Mouse (Mus musculus) lung, postnatal 0 days (tissue): ENCODE results near the gene Rhbdf2. TPM values are rescaled to one million over a fixed set of nuclear protein-coding genes. Genes with fewer than 3 reads are reported as not detected.

Experiments used
- ATAC-seq: fragments of 200-750 bp; cut with Nextera tagmentation; 2 replicates; pipeline ENCODE4 v1.8.0; 2017; ENCODE audit warnings: moderate library complexity
- DNase-seq: peaks from one replicate; pipeline ENCODE4 v3.0.0-alpha.2; 2016; ENCODE audit warnings: low spot score
- H3K27ac ChIP-seq: fragments of 300-500 bp; sonication (generic); 2 replicates; pipeline ENCODE4 v1.5.1; 2014; ENCODE audit warnings: antibody characterized with exemption, mild to moderate bottlenecking, low read length, mixed read lengths
- H3K27me3 ChIP-seq: fragments of 300-500 bp; sonication (generic); replicated peaks from 2 replicates; pipeline ENCODE4 v1.6.1; 2014; ENCODE audit warnings: low read length, mixed read lengths; ENCODE audit not compliant: insufficient read depth
- H3K36me3 ChIP-seq: fragments of 300-500 bp; sonication (generic); 2 replicates; pipeline ENCODE4 v1.6.1; 2014; ENCODE audit warnings: low read length, mixed read lengths; ENCODE audit not compliant: insufficient read depth
- H3K4me1 ChIP-seq: fragments of 300-500 bp; sonication (generic); 2 replicates; pipeline ENCODE4 v1.6.1; 2014; ENCODE audit warnings: antibody characterized with exemption, low read depth, low read length, mixed read lengths; ENCODE audit not compliant: insufficient read depth
- H3K4me2 ChIP-seq: fragments of 300-500 bp; sonication (generic); replicated peaks from 2 replicates; pipeline ENCODE4 v1.6.1; 2014; ENCODE audit warnings: low read depth, mild to moderate bottlenecking, low read length, moderate library complexity, mixed read lengths
- H3K4me3 ChIP-seq: fragments of 300-500 bp; sonication (generic); 2 replicates; pipeline ENCODE4 v1.5.1; 2014; ENCODE audit warnings: low read depth, low read length
- H3K9ac ChIP-seq: fragments of 300-500 bp; sonication (generic); replicated peaks from 2 replicates; pipeline ENCODE4 v1.6.1; 2014; ENCODE audit warnings: low read depth, mild to moderate bottlenecking
- H3K9me3 ChIP-seq: fragments of 300-500 bp; sonication (generic); 2 replicates; pipeline ENCODE4 v1.6.1; 2016; ENCODE audit warnings: low read length, mixed read lengths
- CTCF ChIP-seq: IDR thresholded peaks from 2 replicates; pipeline ENCODE4 v1.5.1; 2016; ENCODE audit warnings: antibody characterized with exemption, mild to moderate bottlenecking
- EP300 ChIP-seq: IDR thresholded peaks from 2 replicates; pipeline ENCODE4 v1.6.1; 2016; ENCODE audit warnings: antibody characterized with exemption, mild to moderate bottlenecking, control low read depth
- WGBS: fragments of 180-500 bp; shearing (Covaris S2); extraction: QIAGEN DNeasy Blood & Tissue Kit; methylation state at CpG from one replicate; pipeline ENCODE4 v1.1.7; 2014; 5-methylcytosine and 5-hydroxymethylcytosine counted together
- polyA plus RNA-seq: library from polyadenylated mRNA; unstranded; fragments of >200 nt; fragmentation: Nextera tagmentation; extraction: Ambion mirVana; gene quantifications from 2 replicates; pipeline ENCODE4 v1.2.1, GENCODE M21; 2015

The Rhbdf2 gene
- polyA plus RNA-seq, 1 experiment from 2014 or later = 23.5 TPM

DNA sequence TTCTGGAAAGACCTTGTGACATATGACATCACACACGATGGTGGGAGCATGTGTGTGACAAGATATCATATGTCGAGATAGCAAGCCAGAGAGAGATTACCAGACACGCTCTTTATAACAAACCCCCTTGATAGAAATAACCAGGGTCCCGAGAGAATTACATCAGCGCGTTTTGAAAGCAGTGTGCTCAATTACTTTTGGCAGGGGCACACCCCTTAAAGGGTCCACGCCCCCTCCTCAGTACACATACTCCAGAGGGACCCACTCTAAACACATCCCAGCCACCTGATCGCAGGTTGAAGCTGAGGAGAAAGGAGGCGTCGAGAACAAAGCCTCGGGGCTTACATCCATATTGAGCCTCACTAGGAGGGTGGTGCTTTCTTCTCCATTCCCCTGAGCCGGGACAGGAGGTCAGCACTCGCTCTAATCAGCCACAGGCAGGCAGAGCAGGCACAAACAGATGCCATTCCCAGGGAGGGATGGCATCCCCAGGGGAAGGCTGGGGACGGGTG, 37.7 kb downstream of the Rhbdf2 start:
- Histone ChIP-seq H3K4me3 (no peak overlapping the region), H3K4me2 (no peak overlapping the region), H3K9ac (no peak overlapping the region), H3K27ac (no peak overlapping the region), H3K4me1 (no peaks in the 10 kb centered on the region), H3K9me3 (no peaks in the 10 kb centered on the region), H3K27me3 (0 out of 2 replicates have a peak, but pooled peaks cover 5% of the 10 kb centered on the region), H3K36me3 (no peaks in the 10 kb centered on the region)
- DNase-seq = no peak
- ATAC-seq = no peak
- TF ChIP-seq EP300 = no peak
- no peak for TF ChIP-seq CTCF
- 21% methylated on average over 14 of the region's 14 CpGs for WGBS

DNA sequence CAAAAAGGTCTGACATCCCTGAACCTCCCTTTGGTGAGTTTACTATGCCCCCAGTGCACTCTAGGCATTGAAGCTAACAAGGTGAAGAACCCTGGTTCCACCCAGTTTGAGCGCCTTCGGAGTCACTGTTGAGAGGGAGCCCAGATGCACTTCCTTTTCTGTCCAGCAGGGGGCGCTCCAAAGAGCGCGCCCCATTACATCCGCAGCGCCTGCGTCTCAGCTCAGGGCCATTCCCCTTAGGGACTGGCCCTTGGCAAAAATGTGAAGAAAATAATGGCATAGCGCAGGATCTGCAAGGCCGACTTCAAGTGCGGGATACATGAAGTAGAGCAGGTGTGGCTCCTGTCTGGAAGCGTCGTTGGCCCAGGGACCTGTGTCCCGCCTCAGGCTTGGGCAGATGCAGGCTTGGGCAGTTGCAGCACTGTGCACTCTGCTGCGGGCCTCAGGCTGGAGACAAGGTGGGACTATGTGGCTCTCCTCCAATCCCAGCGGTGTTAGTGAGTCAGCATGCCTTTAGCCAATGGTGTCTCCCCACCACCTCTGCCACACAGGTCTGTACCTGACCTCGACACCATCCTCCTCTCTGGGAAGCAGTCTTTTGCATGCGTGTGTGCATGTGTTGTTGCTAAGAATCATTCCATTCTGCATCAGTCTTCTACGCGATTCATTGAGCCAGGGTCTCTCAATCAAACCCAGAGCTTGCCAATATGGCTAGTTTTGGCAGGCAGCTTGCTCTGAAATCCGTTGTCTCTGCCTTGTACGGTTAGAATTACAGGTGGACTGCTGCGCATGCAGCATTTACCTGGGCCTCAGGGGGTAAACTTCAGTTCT, 39.8 kb downstream of the Rhbdf2 start:
- 27% methylated on average over 23 of the region's 23 CpGs for WGBS
- peak; percentile 72 for DNase-seq
- peak; percentile 82 for ATAC-seq
- Histone ChIP-seq H3K9me3 (no peaks in the 10 kb centered on the region), H3K9ac (no peak overlapping the region), H3K4me1 (no peaks in the 10 kb centered on the region), H3K4me2 (no peak overlapping the region), H3K36me3 (no peaks in the 10 kb centered on the region), H3K27me3 (0 out of 2 replicates have a peak, but pooled peaks cover 5% of the 10 kb centered on the region), H3K4me3 (no peak overlapping the region), H3K27ac (no peak overlapping the region)
- TF ChIP-seq EP300 (no peak), CTCF (peak; percentile 97)

DNA sequence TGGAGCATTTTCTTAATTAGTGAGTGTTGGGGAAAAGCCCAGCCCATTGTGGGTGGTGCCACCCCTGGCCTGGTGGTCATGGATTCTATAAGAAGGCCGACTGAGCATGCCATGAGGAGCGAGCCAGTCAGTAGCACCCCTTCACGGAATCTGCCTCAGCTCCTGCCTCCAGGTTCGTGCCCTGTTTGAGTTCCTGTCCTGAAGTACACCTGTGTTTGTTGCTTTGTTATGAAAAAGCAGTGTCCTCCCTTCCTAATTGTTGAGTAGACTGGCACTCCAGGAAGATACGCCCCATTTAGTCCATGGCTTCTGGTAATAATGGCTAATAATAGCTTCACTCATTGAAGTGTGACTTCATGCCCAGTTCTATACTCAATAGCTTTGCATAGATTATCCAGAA, 40.5 kb downstream of the Rhbdf2 start, which contains the start of gene Aanat:
Gene Aanat, plus strand, starts transcription at position 123 of the 400 bp plus-strand sequence.
- Histone ChIP-seq H3K27me3 (0 out of 2 replicates have a peak, but pooled peaks cover 5% of the 10 kb centered on the region), H3K27ac (no peak within 1 kb of the TSS; the same call in 1 of the 2 replicates), H3K9ac (no peak within 1 kb of the TSS), H3K36me3 (no peaks in the 10 kb centered on the region), H3K9me3 (no peaks in the 10 kb centered on the region), H3K4me2 (no peak within 1 kb of the TSS), H3K4me1 (no peaks in the 10 kb centered on the region), H3K4me3 (no peak within 1 kb of the TSS)
- ATAC-seq (no peak), DNase-seq (no peak)
- no peak for TF ChIP-seq CTCF
- no peak for TF ChIP-seq EP300
- 58% methylated on average over 5 of the region's 5 CpGs for WGBS

DNA sequence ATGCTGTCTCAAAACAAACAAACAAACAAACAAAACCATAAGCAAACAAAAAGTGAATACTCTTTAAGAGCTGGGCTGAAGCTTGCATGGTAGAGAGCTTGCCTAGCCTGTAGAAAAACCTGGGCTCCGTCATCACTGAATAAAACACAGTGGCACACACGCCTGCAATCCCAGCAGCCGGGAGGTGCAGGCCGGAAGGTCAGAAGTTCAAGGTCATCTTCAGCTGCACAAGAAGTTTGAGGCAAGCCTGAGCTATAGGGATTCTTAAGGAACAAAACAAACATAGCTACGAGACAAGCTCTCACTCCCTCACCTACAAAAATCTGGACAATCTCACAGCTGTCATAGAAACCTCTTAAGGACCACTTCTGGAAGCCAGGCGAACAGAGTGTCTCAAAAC, 41.1 kb downstream of the Rhbdf2 start:
- no peak for TF ChIP-seq EP300
- TF ChIP-seq CTCF = no peak

DNA sequence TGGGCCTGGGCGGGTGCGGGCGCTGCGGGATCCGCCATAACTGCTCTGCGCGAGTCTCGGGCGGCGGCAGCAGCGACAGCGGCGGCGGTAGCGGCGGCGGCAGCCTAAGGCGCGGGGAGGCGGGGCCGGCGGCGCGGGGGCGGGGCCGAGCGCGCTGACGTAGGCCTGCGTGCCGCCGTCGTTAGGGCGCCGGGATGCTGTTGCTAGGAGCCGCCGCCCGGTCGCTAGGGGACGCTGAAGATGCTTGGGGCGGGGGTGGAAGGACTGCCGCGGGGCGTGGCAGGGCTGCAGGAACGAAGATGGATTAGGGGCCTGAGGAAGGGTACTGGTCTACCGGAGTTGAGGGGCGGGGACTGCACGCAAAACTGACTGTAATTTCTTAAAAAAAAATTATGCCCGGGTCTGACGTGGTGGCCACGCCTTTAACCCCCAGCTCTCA, 45.4 kb downstream of the Rhbdf2 start, which contains the start of gene Ube2o:
Gene Ube2o, minus strand, starts transcription at position 72 of the 439 bp plus-strand sequence.
- 2% methylated on average over 41 of the region's 51 CpGs for WGBS
- Histone ChIP-seq H3K9ac (peak within 1 kb of the TSS; percentile 54), H3K27me3 (no peaks in the 10 kb centered on the region), H3K4me1 (peaks cover 6% of the 10 kb centered on the region; the same call in 1 of the 2 replicates), H3K9me3 (no peaks in the 10 kb centered on the region), H3K36me3 (no peaks in the 10 kb centered on the region), H3K4me3 (peak within 1 kb of the TSS; percentile 79), H3K27ac (peak within 1 kb of the TSS; percentile 68), H3K4me2 (peak within 1 kb of the TSS; percentile 98)
- peak; percentile 64 for TF ChIP-seq CTCF
- no peak for TF ChIP-seq EP300
- DNase-seq = peak; percentile 90
- peak; percentile 94 for ATAC-seq

More for the DNA sequence above, 41.1 kb downstream of the Rhbdf2 start:
- H3K27me3 ChIP-seq = 0 out of 2 replicates have a peak, but pooled peaks cover 5% of the 10 kb centered on the region
- DNase-seq = no peak
- H3K9ac ChIP-seq = no peak overlapping the region
- no peak overlapping the region for H3K4me3 ChIP-seq
- H3K4me2 ChIP-seq = no peak overlapping the region
- ATAC-seq = no peak
- peaks cover 2% of the 10 kb centered on the region; the same call in 1 of the 2 replicates for H3K4me1 ChIP-seq
- no peaks in the 10 kb centered on the region for H3K9me3 ChIP-seq
- H3K27ac ChIP-seq = no peak overlapping the region
- no peaks in the 10 kb centered on the region for H3K36me3 ChIP-seq
- WGBS = 58% methylated on average over 6 of the region's 6 CpGs

DNA sequence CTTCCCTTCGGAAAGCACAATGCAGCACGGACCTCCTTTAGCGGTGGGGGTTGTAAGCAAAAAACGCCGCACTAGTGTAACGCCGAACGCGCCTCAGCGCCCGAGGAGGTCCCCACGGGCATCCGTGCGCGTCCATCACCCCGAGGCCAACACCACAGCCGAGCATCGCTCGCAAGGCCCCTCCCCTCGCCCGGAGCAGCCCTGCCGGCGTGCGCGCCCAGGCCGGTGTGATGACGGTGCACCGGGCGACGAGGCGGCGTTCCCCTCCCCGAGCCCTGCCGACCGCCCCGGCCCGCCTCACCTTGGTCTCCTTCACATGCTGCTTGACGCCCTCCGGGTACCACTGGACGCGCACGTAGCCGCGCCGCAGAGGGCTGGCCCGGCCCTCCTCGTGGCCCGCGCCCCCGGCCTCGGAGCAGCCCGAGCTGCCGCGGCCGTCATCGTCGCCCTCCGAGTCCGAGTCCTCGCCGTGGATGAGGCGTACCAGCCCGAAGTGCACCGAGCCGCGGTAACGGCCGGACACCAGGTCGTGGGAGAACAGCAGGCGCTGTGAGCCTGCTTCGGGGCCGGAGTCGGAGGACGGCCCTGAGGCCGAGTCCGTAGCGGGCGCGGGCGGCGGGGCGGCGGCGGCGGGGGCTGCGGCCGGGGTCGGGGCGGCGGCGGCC, 46.0 kb downstream of the Rhbdf2 start:
- no peaks in the 10 kb centered on the region for H3K36me3 ChIP-seq
- no peaks in the 10 kb centered on the region for H3K9me3 ChIP-seq
- peak overlapping the region; percentile 79 for H3K4me3 ChIP-seq
- TF ChIP-seq CTCF = no peak
- no peak for TF ChIP-seq EP300
- peak; percentile 71 for ATAC-seq
- H3K27me3 ChIP-seq = no peaks in the 10 kb centered on the region
- DNase-seq = peak; percentile 50
- peaks cover 6% of the 10 kb centered on the region; the same call in 1 of the 2 replicates for H3K4me1 ChIP-seq
- H3K9ac ChIP-seq = peak overlapping the region; percentile 54
- 3% methylated on average over 54 of the region's 91 CpGs for WGBS
- peak overlapping the region; percentile 68 for H3K27ac ChIP-seq
- peak overlapping the region; percentile 98 for H3K4me2 ChIP-seq
